Mouse (Mus musculus) cerebellum, adult 11-12 months (tissue): ENCODE measurements at regions not wholly inside any gene's neighbourhood (a gene's known extent, or its start where the extent isn't known, plus 50 kb on each side); places are given as distances from the start of the nearest gene placed in this dataset.
"Not testable (repeated sequence)": the region's sequence is repeated elsewhere in the genome, so short reads cannot be mapped to it uniquely, and the experiment has no call there.

ENCODE experiments used
- DNase-seq: peaks from one replicate; pipeline ENCODE4 v3.0.0; 2022

GRCm38 (mm10) chr17:48678216-48678832 is 223.6 kb downstream of the Unc5cl start:
- no peak for DNase-seq

GRCm38 (mm10) chr17:48680331-48680730 is 225.6 kb downstream of the Unc5cl start:
- no peak for DNase-seq

- DNase-seq = no peak
These were observed 234.2 kb downstream of the Unc5cl start for GRCm38 (mm10) chr17:48688944-48689343.

- no peak for DNase-seq
These were observed 233.7 kb upstream of the Lrfn2 start for GRCm38 (mm10) chr17:48698456-48698855.

GRCm38 (mm10) chr17:48700591-48700990 is 231.6 kb upstream of the Lrfn2 start:
- no peak for DNase-seq

GRCm38 (mm10) chr17:48720506-48720905 is 211.7 kb upstream of the Lrfn2 start:
- no peak for DNase-seq

GRCm38 (mm10) chr17:48723286-48723685 is 208.9 kb upstream of the Lrfn2 start:
- no peak for DNase-seq

- no peak for DNase-seq
These were observed 207.6 kb upstream of the Lrfn2 start for GRCm38 (mm10) chr17:48724513-48725112.

- no peak for DNase-seq
These were observed 205.7 kb upstream of the Lrfn2 start for GRCm38 (mm10) chr17:48726460-48726859.

- DNase-seq = no peak
These were observed 198.4 kb upstream of the Lrfn2 start for GRCm38 (mm10) chr17:48733801-48734200.

- not testable (repeated sequence) for DNase-seq
These were observed 195.0 kb upstream of the Lrfn2 start for GRCm38 (mm10) chr17:48737181-48737580.

GRCm38 (mm10) chr17:48738708-48739107 is 193.5 kb upstream of the Lrfn2 start:
- no peak for DNase-seq

- no peak for DNase-seq
These were observed 189.3 kb upstream of the Lrfn2 start for GRCm38 (mm10) chr17:48742769-48743405.

- DNase-seq = no peak
These were observed 162.1 kb upstream of the Lrfn2 start for GRCm38 (mm10) chr17:48770099-48770498.

- DNase-seq = no peak
These were observed 160.4 kb upstream of the Lrfn2 start for GRCm38 (mm10) chr17:48771721-48772320.

- no peak for DNase-seq
These were observed 157.8 kb upstream of the Lrfn2 start for GRCm38 (mm10) chr17:48774172-48774890.

GRCm38 (mm10) chr17:48775479-48775878 is 156.7 kb upstream of the Lrfn2 start:
- DNase-seq = no peak

- no peak for DNase-seq
These were observed 155.7 kb upstream of the Lrfn2 start for GRCm38 (mm10) chr17:48776502-48776902.

- no peak for DNase-seq
These were observed 152.0 kb upstream of the Lrfn2 start for GRCm38 (mm10) chr17:48780217-48780616.

- no peak for DNase-seq
These were observed 147.8 kb upstream of the Lrfn2 start for GRCm38 (mm10) chr17:48784417-48784816.

- no peak for DNase-seq
These were observed 145.7 kb upstream of the Lrfn2 start for GRCm38 (mm10) chr17:48786501-48786900.

GRCm38 (mm10) chr17:48789846-48790245 is 142.3 kb upstream of the Lrfn2 start:
- no peak for DNase-seq

GRCm38 (mm10) chr17:48790526-48790925 is 141.7 kb upstream of the Lrfn2 start:
- DNase-seq = no peak
